In genomic region chr4:95700366-95700765, GRCm38 (mm10) we compare ENCODE assay signal across 22 mouse cellular contexts.
"Had no signal": no experiment of that assay in that cellular context is flagged by ENCODE, and none has a peak within 500 bp of the region (broad histone marks: within the 10 kb centered on the region; RNA-seq: fewer than 3 reads in every experiment).

No protein-coding gene starts in this region.

- H3K9ac ChIP-seq: liver, postnatal 0 days; lung, embryonic 15.5 days; midbrain, embryonic 12.5 days; neural tube, embryonic 13.5 days; neural tube, embryonic 15.5 days had no signal

- H3K4me1 ChIP-seq: lung, embryonic 15.5 days; midbrain, embryonic 12.5 days; neural tube, embryonic 13.5 days; neural tube, embryonic 15.5 days had no signal

- H3K4me3 ChIP-seq: lung, embryonic 15.5 days; megakaryocyte, embryonic 14.5 days; midbrain, embryonic 12.5 days; myocyte; neural tube, embryonic 13.5 days; neural tube, embryonic 15.5 days had no signal

- ATAC-seq: liver, postnatal 0 days; lung, postnatal 0 days; midbrain, embryonic 16.5 days had no signal

- H3K36me3 ChIP-seq: lung, embryonic 15.5 days; midbrain, embryonic 12.5 days; neural tube, embryonic 13.5 days; neural tube, embryonic 15.5 days had no signal

- H3K27me3 ChIP-seq: lung, embryonic 15.5 days; megakaryocyte, embryonic 14.5 days; midbrain, embryonic 12.5 days; neural tube, embryonic 13.5 days; neural tube, embryonic 15.5 days had no signal

- H3K9me3 ChIP-seq: lung, embryonic 15.5 days; megakaryocyte, embryonic 14.5 days; midbrain, embryonic 12.5 days; neural tube, embryonic 13.5 days; neural tube, embryonic 15.5 days had no signal

- DNase-seq: liver, postnatal 0 days; lung, adult 2 months; lung, postnatal 14 days; lung, postnatal 36 days; midbrain, embryonic 14.5 days; retina, postnatal 1 day; right cerebral cortex, adult 18-20 months; right cerebral cortex, postnatal 25 days; right cerebral cortex, postnatal 4 days; spleen, adult 18-20 months; thymus, adult 18-20 months; thymus, postnatal 14 days; thymus, postnatal 36 days had no signal

- H3K27ac ChIP-seq: lung, embryonic 15.5 days; macrophage; midbrain, embryonic 12.5 days; neural tube, embryonic 13.5 days; neural tube, embryonic 15.5 days had no signal

- H3K4me2 ChIP-seq: lung, embryonic 15.5 days; midbrain, embryonic 12.5 days; neural tube, embryonic 13.5 days; neural tube, embryonic 15.5 days had no signal
